Mouse (Mus musculus): ENCODE data around the gene Fbxo11. TPM values are rescaled to one million over a fixed set of nuclear protein-coding genes. Genes with fewer than 3 reads are reported as not detected.
A peak's percentile ranks its signal among the peaks of the same experiment; 100 is the strongest.

Gene Fbxo11
- polyA plus RNA-seq, 1 experiment from 2014 or later, result 18.2 TPM

DNA sequence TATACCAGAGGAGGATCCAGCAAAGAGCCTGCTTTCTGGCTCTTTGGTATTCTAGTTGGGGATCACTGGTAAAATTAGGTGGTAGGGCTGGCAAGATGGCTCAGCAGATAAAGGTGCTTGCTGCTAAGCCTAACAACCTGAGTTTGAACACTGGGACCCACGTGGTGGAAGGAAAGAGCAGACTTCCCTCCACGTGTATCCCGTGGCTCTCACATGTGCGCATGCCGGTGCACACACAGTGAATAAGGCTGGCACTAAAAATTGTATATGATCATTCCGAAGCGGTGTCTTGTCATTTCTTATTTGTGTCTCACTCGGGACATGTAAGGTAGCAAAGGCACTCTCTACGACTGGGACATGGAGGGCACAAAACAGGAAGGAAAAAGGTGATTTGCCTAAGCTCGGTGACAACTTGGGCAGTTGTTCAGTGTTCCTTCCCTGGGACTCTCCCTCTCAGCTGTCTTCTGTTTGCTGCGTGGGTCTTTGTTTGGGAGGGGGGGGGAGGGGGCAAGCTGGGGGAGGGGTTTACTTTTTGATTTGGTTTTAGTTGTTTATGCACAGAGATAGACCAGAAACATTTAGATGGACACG lies 31.8 kb upstream of the Fbxo11 start:
- Histone ChIP-seq H3K4me3 (no peak overlapping the region), H3K27ac (no peak overlapping the region), H3K36me3 (no peaks in the 10 kb centered on the region), H3K9me3 (no peaks in the 10 kb centered on the region), H3K4me2 (no peak overlapping the region), H3K9ac (no peak overlapping the region), H3K4me1 (no peaks in the 10 kb centered on the region), H3K27me3 (no peaks in the 10 kb centered on the region)
- WGBS, result 90% methylated on average over 11 of the region's 12 CpGs
- ATAC-seq (ENCODE audit: insufficient number of reproducible peaks, low FRiP score, low TSS enrichment, low read depth), result no peak

- 86% methylated on average over 10 of the region's 10 CpGs for WGBS
- Histone ChIP-seq H3K27ac (no peak overlapping the region), H3K9me3 (no peaks in the 10 kb centered on the region), H3K9ac (no peak overlapping the region), H3K27me3 (no peaks in the 10 kb centered on the region), H3K4me1 (no peaks in the 10 kb centered on the region), H3K36me3 (no peaks in the 10 kb centered on the region), H3K4me2 (no peak overlapping the region), H3K4me3 (no peak overlapping the region)
- ATAC-seq (ENCODE audit: insufficient number of reproducible peaks, low FRiP score, low TSS enrichment, low read depth), result no peak
Observed at GRCm38 (mm10) chr17:88095517-88096198, 30.6 kb upstream of the Fbxo11 start.

DNA sequence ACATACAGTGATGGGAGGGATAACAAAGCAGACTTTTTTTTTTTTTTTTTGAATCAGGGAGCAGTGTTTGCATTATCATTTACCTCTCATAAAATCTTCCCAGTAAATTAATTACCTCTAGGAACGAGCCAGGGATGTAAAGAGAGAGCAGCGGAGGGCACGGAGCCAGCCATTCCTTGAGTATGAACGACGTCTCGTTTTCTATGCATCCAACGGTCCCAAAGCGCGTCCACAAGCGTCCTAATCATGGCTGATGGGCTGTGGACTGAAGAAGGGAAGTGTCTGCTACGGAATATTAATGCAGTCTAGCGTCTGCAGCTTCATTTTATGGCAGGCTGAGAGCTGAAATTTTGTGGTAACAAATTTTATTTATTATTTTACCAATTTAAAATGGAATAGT lies 29.2 kb upstream of the Fbxo11 start:
- Histone ChIP-seq H3K9ac (no peak overlapping the region), H3K27me3 (no peaks in the 10 kb centered on the region), H3K4me2 (no peak overlapping the region), H3K36me3 (no peaks in the 10 kb centered on the region), H3K9me3 (no peaks in the 10 kb centered on the region), H3K4me3 (no peak overlapping the region), H3K4me1 (no peaks in the 10 kb centered on the region), H3K27ac (no peak overlapping the region)
- 72% methylated on average over 12 of the region's 12 CpGs for WGBS
- no peak for ATAC-seq (ENCODE audit: insufficient number of reproducible peaks, low FRiP score, low TSS enrichment, low read depth)

DNA sequence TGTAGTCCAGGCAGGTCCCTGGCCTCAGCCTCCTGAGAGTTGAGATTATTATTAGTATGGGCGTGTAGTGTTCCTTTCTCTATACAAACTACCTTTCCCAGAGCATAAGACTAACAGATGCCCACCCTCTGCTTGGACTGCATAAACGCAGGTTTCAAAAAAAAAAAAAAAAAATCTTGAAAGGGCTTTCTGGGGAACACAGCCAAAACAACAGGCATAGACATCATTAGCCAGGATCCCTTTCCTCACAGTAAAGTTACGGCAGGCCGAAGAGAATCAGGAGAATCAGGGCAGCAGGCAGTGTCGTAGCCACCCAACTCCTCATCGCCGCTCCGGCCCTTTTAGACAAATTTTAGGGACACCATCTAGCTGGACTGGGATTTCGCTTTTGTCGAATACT lies 28.7 kb upstream of the Fbxo11 start:
- H3K9ac ChIP-seq, result no peak overlapping the region
- no peak overlapping the region for H3K27ac ChIP-seq
- no peaks in the 10 kb centered on the region for H3K27me3 ChIP-seq
- H3K4me2 ChIP-seq, result no peak overlapping the region
- 76% methylated on average over 10 of the region's 10 CpGs for WGBS
- no peak overlapping the region for H3K4me3 ChIP-seq
- no peak for ATAC-seq (ENCODE audit: insufficient number of reproducible peaks, low FRiP score, low TSS enrichment, low read depth)
- no peaks in the 10 kb centered on the region for H3K36me3 ChIP-seq
- no peaks in the 10 kb centered on the region for H3K9me3 ChIP-seq
- no peaks in the 10 kb centered on the region for H3K4me1 ChIP-seq

GRCm38 (mm10) chr17:88085976-88086375 lies 20.9 kb upstream of the Fbxo11 start:
- Histone ChIP-seq H3K9me3 (no peaks in the 10 kb centered on the region), H3K27ac (no peak overlapping the region), H3K4me1 (no peaks in the 10 kb centered on the region), H3K27me3 (no peaks in the 10 kb centered on the region), H3K4me3 (no peak overlapping the region), H3K36me3 (no peaks in the 10 kb centered on the region), H3K9ac (no peak overlapping the region), H3K4me2 (no peak overlapping the region)
- 92% methylated on average over 11 of the region's 11 CpGs for WGBS
- ATAC-seq (ENCODE audit: insufficient number of reproducible peaks, low FRiP score, low TSS enrichment, low read depth), result no peak

- Histone ChIP-seq H3K36me3 (no peaks in the 10 kb centered on the region), H3K9ac (no peak overlapping the region), H3K4me1 (no peaks in the 10 kb centered on the region), H3K4me3 (no peak overlapping the region), H3K27ac (no peak overlapping the region), H3K4me2 (no peak overlapping the region), H3K27me3 (no peaks in the 10 kb centered on the region), H3K9me3 (no peaks in the 10 kb centered on the region)
- 88% methylated on average over 6 of the region's 6 CpGs for WGBS
- ATAC-seq (ENCODE audit: insufficient number of reproducible peaks, low FRiP score, low TSS enrichment, low read depth), result no peak
Observed at GRCm38 (mm10) chr17:88081446-88081845, 16.4 kb upstream of the Fbxo11 start.

DNA sequence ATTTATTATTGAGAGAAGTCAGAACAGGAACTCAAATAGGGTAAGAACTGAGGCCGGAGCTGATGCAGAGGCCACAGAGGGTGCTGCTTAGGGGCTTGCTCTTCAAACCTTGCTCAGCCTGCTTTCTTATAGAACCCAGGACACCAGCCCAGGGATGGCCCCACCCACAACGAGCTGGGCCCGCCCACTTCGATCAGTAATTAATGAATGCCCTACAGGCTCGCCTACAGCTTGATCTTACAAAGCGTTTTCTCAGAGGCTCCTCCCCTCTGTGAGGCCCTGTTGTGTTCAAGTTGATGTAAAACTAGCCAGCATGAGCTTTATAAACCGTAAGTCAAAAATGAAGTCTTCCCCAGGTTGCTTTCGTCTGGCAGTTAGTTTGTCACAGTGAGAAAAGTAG lies 14.7 kb upstream of the Fbxo11 start:
- no peaks in the 10 kb centered on the region for H3K36me3 ChIP-seq
- H3K27me3 ChIP-seq, result no peaks in the 10 kb centered on the region
- no peaks in the 10 kb centered on the region for H3K4me1 ChIP-seq
- no peaks in the 10 kb centered on the region for H3K9me3 ChIP-seq
- no peak for ATAC-seq (ENCODE audit: insufficient number of reproducible peaks, low FRiP score, low TSS enrichment, low read depth)
- H3K4me3 ChIP-seq, result no peak overlapping the region
- no peak overlapping the region for H3K9ac ChIP-seq
- no peak overlapping the region for H3K27ac ChIP-seq
- 89% methylated on average over 8 of the region's 8 CpGs for WGBS
- H3K4me2 ChIP-seq, result no peak overlapping the region

DNA sequence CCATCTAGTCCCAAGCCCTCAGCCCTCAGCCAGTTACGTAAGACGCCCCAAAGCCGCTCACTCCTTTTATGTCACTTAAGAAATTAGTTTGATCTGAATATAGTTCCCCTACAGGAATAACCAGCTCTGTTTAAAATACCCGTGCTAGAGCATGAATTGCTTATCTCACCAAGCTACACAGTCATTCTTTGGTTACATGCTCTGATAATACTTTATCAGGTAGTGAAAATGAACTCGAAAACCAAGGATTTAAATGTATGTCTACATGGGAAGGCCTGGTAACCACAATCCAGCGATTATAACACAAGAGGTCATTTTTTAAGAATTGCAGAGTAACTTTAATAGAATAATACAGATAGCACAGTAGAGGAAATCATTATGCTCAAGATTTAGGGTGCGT lies 7.0 kb upstream of the Fbxo11 start:
- H3K9ac ChIP-seq, result no peak overlapping the region
- no peak for ATAC-seq (ENCODE audit: insufficient number of reproducible peaks, low FRiP score, low TSS enrichment, low read depth)
- H3K27ac ChIP-seq, result no peak overlapping the region
- no peaks in the 10 kb centered on the region for H3K36me3 ChIP-seq
- H3K4me3 ChIP-seq, result no peak overlapping the region
- H3K4me1 ChIP-seq, result no peaks in the 10 kb centered on the region
- H3K4me2 ChIP-seq, result no peak overlapping the region
- H3K9me3 ChIP-seq, result no peaks in the 10 kb centered on the region
- no peaks in the 10 kb centered on the region for H3K27me3 ChIP-seq
- 81% methylated on average over 7 of the region's 7 CpGs for WGBS

- Histone ChIP-seq H3K4me1 (peaks cover 1% of the 10 kb centered on the region; the same call in 1 of the 2 replicates), H3K9me3 (no peaks in the 10 kb centered on the region), H3K36me3 (no peaks in the 10 kb centered on the region), H3K27ac (no peak overlapping the region), H3K4me3 (no peak overlapping the region), H3K27me3 (no peaks in the 10 kb centered on the region), H3K9ac (no peak overlapping the region), H3K4me2 (no peak overlapping the region)
- ATAC-seq (ENCODE audit: insufficient number of reproducible peaks, low FRiP score, low TSS enrichment, low read depth), result no peak
- 92% methylated on average over 7 of the region's 7 CpGs for WGBS
Observed at GRCm38 (mm10) chr17:88068024-88068719, 3.1 kb upstream of the Fbxo11 start.

- peak overlapping the region; percentile 91 for H3K4me3 ChIP-seq
- no peaks in the 10 kb centered on the region for H3K36me3 ChIP-seq
- no peaks in the 10 kb centered on the region for H3K27me3 ChIP-seq
- no peak overlapping the region for H3K9ac ChIP-seq
- H3K4me1 ChIP-seq, result peaks cover 6% of the 10 kb centered on the region; the same call in 1 of the 2 replicates
- WGBS, result 77% methylated on average over 4 of the region's 4 CpGs
- no peaks in the 10 kb centered on the region for H3K9me3 ChIP-seq
- H3K27ac ChIP-seq, result peak overlapping the region; percentile 100
- H3K4me2 ChIP-seq, result peak overlapping the region; percentile 33
- ATAC-seq (ENCODE audit: insufficient number of reproducible peaks, low FRiP score, low TSS enrichment, low read depth), result no peak
Observed at GRCm38 (mm10) chr17:88067202-88067901, 2.3 kb upstream of the Fbxo11 start.

DNA sequence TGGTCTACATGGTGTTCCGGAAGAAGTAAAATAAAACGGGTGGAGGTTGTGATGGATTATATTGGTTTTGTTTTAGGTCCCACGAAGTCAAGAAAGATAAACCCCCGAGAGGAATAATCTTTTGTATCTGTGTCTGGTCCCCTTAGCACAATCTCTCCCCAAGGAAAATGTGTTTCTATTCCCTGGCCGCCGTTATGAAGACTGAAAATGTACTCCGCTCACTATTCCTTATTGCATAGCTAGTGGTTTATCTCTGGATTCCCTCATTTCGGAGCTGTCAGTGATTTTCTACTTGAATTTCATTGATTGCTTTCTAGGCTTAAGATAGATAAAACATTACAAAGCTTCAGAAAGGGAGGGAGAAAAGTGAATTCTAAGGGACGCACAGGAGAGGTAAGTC lies 1.7 kb upstream of the Fbxo11 start:
- no peaks in the 10 kb centered on the region for H3K27me3 ChIP-seq
- H3K27ac ChIP-seq, result peak overlapping the region; percentile 100
- H3K9me3 ChIP-seq, result no peaks in the 10 kb centered on the region
- H3K4me3 ChIP-seq, result peak overlapping the region; percentile 91
- WGBS, result 9% methylated on average over 9 of the region's 9 CpGs
- peak overlapping the region; percentile 33 for H3K4me2 ChIP-seq
- H3K9ac ChIP-seq, result no peak overlapping the region
- H3K36me3 ChIP-seq, result no peaks in the 10 kb centered on the region
- peaks cover 6% of the 10 kb centered on the region; the same call in 1 of the 2 replicates for H3K4me1 ChIP-seq
- ATAC-seq (ENCODE audit: insufficient number of reproducible peaks, low FRiP score, low TSS enrichment, low read depth), result no peak
